Mouse (Mus musculus): ENCODE data around the gene Tigd2. TPM values are rescaled to one million over a fixed set of nuclear protein-coding genes. Genes with fewer than 3 reads are reported as not detected.
"Not testable (repeated sequence)": the region's sequence is repeated elsewhere in the genome, so short reads cannot be mapped to it uniquely, and the experiment has no call there.

Tigd2 gene
- polyA plus RNA-seq (2015; fragmentation: Nextera tagmentation; extraction: Ambion mirVana) = 10.0 and 11.1 TPM in 2 replicates

GRCm38 (mm10) chr6:59208685-59209298 lies at the start of gene Tigd2:
Tigd2 (plus strand) TSS chr6:59208870.
- H3K4me1 ChIP-seq = no peaks in the 10 kb centered on the region
- H3K27ac ChIP-seq = peak within 1 kb of the TSS; percentile 88
- no peaks in the 10 kb centered on the region; the same call in 1 of the 2 replicates for H3K36me3 ChIP-seq
- ATAC-seq (ENCODE audit: insufficient number of reproducible peaks, low FRiP score, low TSS enrichment, low read depth) = peak; percentile 92
- peak within 1 kb of the TSS; percentile 75 for H3K4me3 ChIP-seq
- WGBS = under 1% methylated on average over 62 of the region's 62 CpGs
- H3K9me3 ChIP-seq = no peaks in the 10 kb centered on the region
- peak within 1 kb of the TSS; percentile 54 for H3K4me2 ChIP-seq
- H3K27me3 ChIP-seq = no peaks in the 10 kb centered on the region
- peak within 1 kb of the TSS; percentile 68 for H3K9ac ChIP-seq

GRCm38 (mm10) chr6:59161801-59162478 lies 46.7 kb upstream of the Tigd2 start:
- Histone ChIP-seq H3K4me1 (no peaks in the 10 kb centered on the region), H3K36me3 (no peaks in the 10 kb centered on the region), H3K9me3 (no peaks in the 10 kb centered on the region), H3K4me3 (no peak overlapping the region), H3K4me2 (no peak overlapping the region), H3K27ac (no peak overlapping the region), H3K27me3 (no peaks in the 10 kb centered on the region), H3K9ac (no peak overlapping the region)
- WGBS = 82% methylated on average over 4 of the region's 4 CpGs
- no peak for ATAC-seq (ENCODE audit: insufficient number of reproducible peaks, low FRiP score, low TSS enrichment, low read depth)

GRCm38 (mm10) chr6:59162887-59163286 lies 45.8 kb upstream of the Tigd2 start:
- Histone ChIP-seq H3K27ac (no peak overlapping the region), H3K9ac (no peak overlapping the region), H3K27me3 (no peaks in the 10 kb centered on the region), H3K4me3 (no peak overlapping the region), H3K36me3 (no peaks in the 10 kb centered on the region), H3K9me3 (no peaks in the 10 kb centered on the region), H3K4me2 (no peak overlapping the region), H3K4me1 (no peaks in the 10 kb centered on the region)
- WGBS = 77% methylated on average over 2 of the region's 2 CpGs
- no peak for ATAC-seq (ENCODE audit: insufficient number of reproducible peaks, low FRiP score, low TSS enrichment, low read depth)

GRCm38 (mm10) chr6:59163407-59163806 lies 45.3 kb upstream of the Tigd2 start:
- Histone ChIP-seq H3K36me3 (no peaks in the 10 kb centered on the region), H3K27me3 (no peaks in the 10 kb centered on the region), H3K9ac (no peak overlapping the region), H3K4me3 (no peak overlapping the region), H3K4me2 (no peak overlapping the region), H3K9me3 (no peaks in the 10 kb centered on the region), H3K4me1 (no peaks in the 10 kb centered on the region), H3K27ac (no peak overlapping the region)
- 79% methylated on average over 3 of the region's 3 CpGs for WGBS
- no peak for ATAC-seq (ENCODE audit: insufficient number of reproducible peaks, low FRiP score, low TSS enrichment, low read depth)

- H3K36me3 ChIP-seq = no peaks in the 10 kb centered on the region
- H3K9ac ChIP-seq = no peak overlapping the region
- no peak overlapping the region for H3K4me3 ChIP-seq
- H3K27ac ChIP-seq = no peak overlapping the region
- WGBS = 34% methylated on average over 2 of the region's 2 CpGs
- no peak overlapping the region for H3K4me2 ChIP-seq
- no peak for ATAC-seq (ENCODE audit: insufficient number of reproducible peaks, low FRiP score, low TSS enrichment, low read depth)
- no peaks in the 10 kb centered on the region for H3K9me3 ChIP-seq
- H3K4me1 ChIP-seq = no peaks in the 10 kb centered on the region
- H3K27me3 ChIP-seq = no peaks in the 10 kb centered on the region
Observed at GRCm38 (mm10) chr6:59168939-59169338, 39.7 kb upstream of the Tigd2 start.

- 63% methylated on average over 3 of the region's 3 CpGs for WGBS
Observed at GRCm38 (mm10) chr6:59171230-59171629, 37.4 kb upstream of the Tigd2 start.

GRCm38 (mm10) chr6:59173940-59174339 lies 34.7 kb upstream of the Tigd2 start:
- no peak for ATAC-seq (ENCODE audit: insufficient number of reproducible peaks, low FRiP score, low TSS enrichment, low read depth)
- H3K4me2 ChIP-seq = no peak overlapping the region
- 84% methylated on average over 1 of the region's 1 CpGs for WGBS

More at GRCm38 (mm10) chr6:59171230-59171629, 37.4 kb upstream of the Tigd2 start:
- H3K27me3 ChIP-seq = no peaks in the 10 kb centered on the region
- H3K4me2 ChIP-seq = no peak overlapping the region
- H3K9ac ChIP-seq = no peak overlapping the region
- H3K9me3 ChIP-seq = no peaks in the 10 kb centered on the region
- no peaks in the 10 kb centered on the region for H3K4me1 ChIP-seq
- no peak overlapping the region for H3K4me3 ChIP-seq
- H3K27ac ChIP-seq = no peak overlapping the region
- no peaks in the 10 kb centered on the region for H3K36me3 ChIP-seq
- no peak for ATAC-seq (ENCODE audit: insufficient number of reproducible peaks, low FRiP score, low TSS enrichment, low read depth)

GRCm38 (mm10) chr6:59178051-59178450 lies 30.6 kb upstream of the Tigd2 start:
- no peak overlapping the region for H3K4me2 ChIP-seq
- H3K4me3 ChIP-seq = no peak overlapping the region
- no peaks in the 10 kb centered on the region for H3K4me1 ChIP-seq
- H3K27ac ChIP-seq = no peak overlapping the region
- no peaks in the 10 kb centered on the region for H3K36me3 ChIP-seq
- 84% methylated on average over 3 of the region's 3 CpGs for WGBS
- H3K9me3 ChIP-seq = no peaks in the 10 kb centered on the region
- H3K27me3 ChIP-seq = no peaks in the 10 kb centered on the region
- ATAC-seq (ENCODE audit: insufficient number of reproducible peaks, low FRiP score, low TSS enrichment, low read depth) = no peak
- H3K9ac ChIP-seq = no peak overlapping the region

More at GRCm38 (mm10) chr6:59173940-59174339, 34.7 kb upstream of the Tigd2 start:
- no peaks in the 10 kb centered on the region for H3K9me3 ChIP-seq
- no peak overlapping the region for H3K4me3 ChIP-seq
- H3K9ac ChIP-seq = no peak overlapping the region
- H3K27me3 ChIP-seq = no peaks in the 10 kb centered on the region
- no peak overlapping the region for H3K27ac ChIP-seq
- H3K4me1 ChIP-seq = no peaks in the 10 kb centered on the region
- no peaks in the 10 kb centered on the region for H3K36me3 ChIP-seq

GRCm38 (mm10) chr6:59180376-59180996 lies 28.2 kb upstream of the Tigd2 start:
- Histone ChIP-seq H3K4me3 (no peak overlapping the region), H3K9ac (no peak overlapping the region), H3K4me1 (no peaks in the 10 kb centered on the region), H3K36me3 (no peaks in the 10 kb centered on the region), H3K27me3 (no peaks in the 10 kb centered on the region), H3K9me3 (no peaks in the 10 kb centered on the region), H3K27ac (no peak overlapping the region), H3K4me2 (no peak overlapping the region)
- 42% methylated on average over 7 of the region's 7 CpGs for WGBS
- no peak for ATAC-seq (ENCODE audit: insufficient number of reproducible peaks, low FRiP score, low TSS enrichment, low read depth)

- no peak overlapping the region for H3K4me3 ChIP-seq
- no peaks in the 10 kb centered on the region for H3K27me3 ChIP-seq
- ATAC-seq (ENCODE audit: insufficient number of reproducible peaks, low FRiP score, low TSS enrichment, low read depth) = no peak
- no peaks in the 10 kb centered on the region for H3K4me1 ChIP-seq
- H3K27ac ChIP-seq = no peak overlapping the region; the same call in 1 of the 2 replicates
- H3K9ac ChIP-seq = no peak overlapping the region
- no peaks in the 10 kb centered on the region for H3K36me3 ChIP-seq
- H3K9me3 ChIP-seq = no peaks in the 10 kb centered on the region
- no peak overlapping the region for H3K4me2 ChIP-seq
- WGBS = 60% methylated on average over 13 of the region's 13 CpGs
Observed at GRCm38 (mm10) chr6:59185010-59185699, 23.5 kb upstream of the Tigd2 start.

- ATAC-seq (ENCODE audit: insufficient number of reproducible peaks, low FRiP score, low TSS enrichment, low read depth) = no peak
- no peak overlapping the region for H3K27ac ChIP-seq
- 72% methylated on average over 1 of the region's 1 CpGs for WGBS
Observed at GRCm38 (mm10) chr6:59190006-59190405, 18.7 kb upstream of the Tigd2 start.

GRCm38 (mm10) chr6:59194518-59194917 lies 14.2 kb upstream of the Tigd2 start:
- H3K4me1 ChIP-seq; ATAC-seq (ENCODE audit: insufficient number of reproducible peaks, low FRiP score, low TSS enrichment, low read depth); H3K27ac ChIP-seq: not testable (repeated sequence)

More at GRCm38 (mm10) chr6:59190006-59190405, 18.7 kb upstream of the Tigd2 start:
- H3K4me2 ChIP-seq = no peak overlapping the region
- no peaks in the 10 kb centered on the region for H3K36me3 ChIP-seq
- H3K27me3 ChIP-seq = no peaks in the 10 kb centered on the region
- no peak overlapping the region for H3K9ac ChIP-seq
- no peak overlapping the region for H3K4me3 ChIP-seq
- no peaks in the 10 kb centered on the region for H3K9me3 ChIP-seq
- no peaks in the 10 kb centered on the region for H3K4me1 ChIP-seq

More at GRCm38 (mm10) chr6:59194518-59194917, 14.2 kb upstream of the Tigd2 start:
- not testable (repeated sequence) for H3K36me3 ChIP-seq, H3K27me3 ChIP-seq, H3K4me3 ChIP-seq, H3K9ac ChIP-seq, H3K4me2 ChIP-seq, H3K9me3 ChIP-seq
- 88% methylated on average over 3 of the region's 3 CpGs for WGBS

All from limb, embryonic 15.5 days (tissue).